Mouse (Mus musculus): ENCODE results near the gene Fam189a1. TPM values are rescaled to one million over a fixed set of nuclear protein-coding genes. Genes with fewer than 3 reads are reported as not detected.

Gene Fam189a1
- polyA plus RNA-seq, 1 experiment from 2014 or later = 0.74 TPM

- H3K9me3 ChIP-seq (replicated peaks; ENCODE audit: low read length) = no peaks in the 10 kb centered on the region
- TF ChIP-seq CTCF (IDR thresholded peaks at IDR 0.05; ENCODE audit: low read depth) = no peak
- ATAC-seq (replicated peaks; ENCODE audit: low FRiP score, low read depth) (no peak), DNase-seq (ENCODE audit: low spot score) (no peak)
- H3K36me3 ChIP-seq (ENCODE audit: insufficient read depth, low read length) = no peaks in the 10 kb centered on the region
- no peaks in the 10 kb centered on the region for H3K27me3 ChIP-seq (ENCODE audit: insufficient read depth, low read length)
- no peaks in the 10 kb centered on the region for H3K4me1 ChIP-seq (replicated peaks; ENCODE audit: insufficient read depth, low read length)
- no peak overlapping the region for H3K4me2 ChIP-seq (ENCODE audit: low read length)
- H3K27ac ChIP-seq = no peak overlapping the region
- H3K4me3 ChIP-seq (replicated peaks; ENCODE audit: low read depth, low read length) = no peak overlapping the region
- WGBS = 82% methylated on average over 4 of the region's 4 CpGs
- no peak overlapping the region for H3K9ac ChIP-seq (ENCODE audit: low read depth, low read length)
These were observed 376.9 kb downstream of the Fam189a1 start for GRCm38 (mm10) chr7:64779501-64779900.

- no peak overlapping the region for H3K9ac ChIP-seq (ENCODE audit: low read depth, low read length)
- H3K4me1 ChIP-seq (replicated peaks; ENCODE audit: insufficient read depth, low read length) = no peaks in the 10 kb centered on the region
- H3K27ac ChIP-seq = no peak overlapping the region
- no peaks in the 10 kb centered on the region for H3K9me3 ChIP-seq (replicated peaks; ENCODE audit: low read length)
- H3K36me3 ChIP-seq (ENCODE audit: insufficient read depth, low read length) = no peaks in the 10 kb centered on the region
- H3K27me3 ChIP-seq (ENCODE audit: insufficient read depth, low read length) = no peaks in the 10 kb centered on the region
- no peak for TF ChIP-seq CTCF (IDR thresholded peaks at IDR 0.05; ENCODE audit: low read depth)
- no peak for ATAC-seq (replicated peaks; ENCODE audit: low FRiP score, low read depth)
- no peak overlapping the region for H3K4me2 ChIP-seq (ENCODE audit: low read length)
- no peak for DNase-seq (ENCODE audit: low spot score)
- H3K4me3 ChIP-seq (replicated peaks; ENCODE audit: low read depth, low read length) = no peak overlapping the region
- 79% methylated on average over 13 of the region's 13 CpGs for WGBS
These were observed 379.5 kb downstream of the Fam189a1 start for GRCm38 (mm10) chr7:64776708-64777489.

GRCm38 (mm10) chr7:64773465-64773864, 382.9 kb downstream of the Fam189a1 start:
- no peak for ATAC-seq (replicated peaks; ENCODE audit: low FRiP score, low read depth)
- 44% methylated on average over 10 of the region's 10 CpGs for WGBS
- Histone ChIP-seq H3K27ac (no peak overlapping the region), H3K9me3 (replicated peaks; ENCODE audit: low read length) (no peaks in the 10 kb centered on the region), H3K9ac (ENCODE audit: low read depth, low read length) (no peak overlapping the region), H3K4me3 (replicated peaks; ENCODE audit: low read depth, low read length) (no peak overlapping the region), H3K36me3 (ENCODE audit: insufficient read depth, low read length) (no peaks in the 10 kb centered on the region), H3K4me1 (replicated peaks; ENCODE audit: insufficient read depth, low read length) (no peaks in the 10 kb centered on the region), H3K4me2 (ENCODE audit: low read length) (no peak overlapping the region), H3K27me3 (ENCODE audit: insufficient read depth, low read length) (no peaks in the 10 kb centered on the region)
- TF ChIP-seq CTCF (IDR thresholded peaks at IDR 0.05; ENCODE audit: low read depth) = peak; percentile 39
- DNase-seq (ENCODE audit: low spot score) = no peak

- DNase-seq (ENCODE audit: low spot score) = peak; percentile 58
- Histone ChIP-seq H3K9me3 (replicated peaks; ENCODE audit: low read length) (no peaks in the 10 kb centered on the region), H3K27me3 (ENCODE audit: insufficient read depth, low read length) (no peaks in the 10 kb centered on the region), H3K27ac (no peak overlapping the region), H3K9ac (ENCODE audit: low read depth, low read length) (no peak overlapping the region), H3K4me1 (replicated peaks; ENCODE audit: insufficient read depth, low read length) (no peaks in the 10 kb centered on the region), H3K4me2 (ENCODE audit: low read length) (peak overlapping the region; percentile 40), H3K36me3 (ENCODE audit: insufficient read depth, low read length) (no peaks in the 10 kb centered on the region), H3K4me3 (replicated peaks; ENCODE audit: low read depth, low read length) (no peak overlapping the region)
- TF ChIP-seq CTCF (IDR thresholded peaks at IDR 0.05; ENCODE audit: low read depth) = no peak
- ATAC-seq (replicated peaks; ENCODE audit: low FRiP score, low read depth) = peak; percentile 41; the same call in 1 of the 2 replicates
- 51% methylated on average over 8 of the region's 8 CpGs for WGBS
These were observed 385.5 kb downstream of the Fam189a1 start for GRCm38 (mm10) chr7:64770779-64771390.

GRCm38 (mm10) chr7:64769768-64770167, 386.6 kb downstream of the Fam189a1 start:
- Histone ChIP-seq H3K4me3 (replicated peaks; ENCODE audit: low read depth, low read length) (no peak overlapping the region), H3K27ac (no peak overlapping the region), H3K4me1 (replicated peaks; ENCODE audit: insufficient read depth, low read length) (no peaks in the 10 kb centered on the region), H3K9ac (ENCODE audit: low read depth, low read length) (no peak overlapping the region), H3K27me3 (ENCODE audit: insufficient read depth, low read length) (no peaks in the 10 kb centered on the region), H3K9me3 (replicated peaks; ENCODE audit: low read length) (no peaks in the 10 kb centered on the region), H3K4me2 (ENCODE audit: low read length) (no peak overlapping the region), H3K36me3 (ENCODE audit: insufficient read depth, low read length) (no peaks in the 10 kb centered on the region)
- TF ChIP-seq CTCF (IDR thresholded peaks at IDR 0.05; ENCODE audit: low read depth) = no peak
- 60% methylated on average over 7 of the region's 7 CpGs for WGBS
- DNase-seq (ENCODE audit: low spot score) (no peak), ATAC-seq (replicated peaks; ENCODE audit: low FRiP score, low read depth) (no peak)

- no peak overlapping the region for H3K27ac ChIP-seq
- H3K36me3 ChIP-seq (ENCODE audit: insufficient read depth, low read length) = no peaks in the 10 kb centered on the region
- DNase-seq (ENCODE audit: low spot score) (no peak), ATAC-seq (replicated peaks; ENCODE audit: low FRiP score, low read depth) (no peak)
- H3K4me3 ChIP-seq (replicated peaks; ENCODE audit: low read depth, low read length) = no peak overlapping the region
- H3K9ac ChIP-seq (ENCODE audit: low read depth, low read length) = no peak overlapping the region
- no peak for TF ChIP-seq CTCF (IDR thresholded peaks at IDR 0.05; ENCODE audit: low read depth)
- H3K4me2 ChIP-seq (ENCODE audit: low read length) = no peak overlapping the region
- H3K4me1 ChIP-seq (replicated peaks; ENCODE audit: insufficient read depth, low read length) = no peaks in the 10 kb centered on the region
- WGBS = 81% methylated on average over 3 of the region's 3 CpGs
- H3K27me3 ChIP-seq (ENCODE audit: insufficient read depth, low read length) = no peaks in the 10 kb centered on the region
- H3K9me3 ChIP-seq (replicated peaks; ENCODE audit: low read length) = no peaks in the 10 kb centered on the region
These were observed 390.8 kb downstream of the Fam189a1 start for GRCm38 (mm10) chr7:64765595-64765994.

Measured in kidney, postnatal 0 days (tissue).